Mouse (Mus musculus): ENCODE results near the gene Exoc4. TPM values are rescaled to one million over a fixed set of nuclear protein-coding genes. Genes with fewer than 3 reads are reported as not detected.

The Exoc4 gene
- polyA plus RNA-seq, 1 experiment from 2014 or later = 36.1 TPM

DNA sequence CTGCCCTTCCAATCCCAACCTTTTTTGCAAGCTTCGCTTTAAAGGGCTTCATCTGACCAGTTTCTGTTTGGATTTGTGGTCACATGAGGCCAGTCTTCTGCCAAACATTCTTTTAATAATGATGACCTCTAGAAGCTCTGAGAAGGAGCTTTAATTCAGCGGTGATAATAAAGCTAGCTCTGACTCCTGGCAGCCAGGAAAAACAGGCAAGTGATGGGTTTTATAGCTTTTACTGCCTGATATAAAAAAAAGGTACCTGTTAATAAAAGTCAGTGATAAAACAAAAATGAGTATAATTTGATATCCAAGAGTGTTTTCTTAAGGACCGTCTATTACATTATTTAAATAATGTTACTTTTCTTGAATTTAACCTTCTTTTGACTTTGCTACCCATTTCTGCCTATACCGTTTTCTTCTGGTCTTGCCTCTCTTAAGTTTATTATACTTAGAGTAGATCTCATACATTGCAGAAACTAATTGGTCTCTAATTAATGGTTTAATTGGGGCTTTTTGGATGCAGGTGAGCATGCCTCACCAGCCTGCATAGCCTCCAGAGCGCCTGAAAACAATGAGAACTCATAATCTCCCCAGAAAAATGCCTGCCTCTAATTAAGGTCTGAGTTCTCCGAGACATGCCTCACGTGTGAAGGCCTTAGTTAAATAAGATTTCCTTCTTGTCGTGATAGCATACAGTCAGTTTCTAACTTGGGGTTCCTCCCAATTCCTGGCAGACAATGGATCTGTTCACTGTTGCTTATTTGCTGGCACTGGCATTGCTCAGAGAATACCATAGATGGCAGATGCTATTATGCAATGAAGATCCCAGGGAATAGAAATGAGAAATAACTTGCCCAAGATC lies 681.4 kb downstream of the Exoc4 start:
- WGBS = 45% methylated on average over 8 of the region's 8 CpGs
- Histone ChIP-seq H3K36me3 (no peaks in the 10 kb centered on the region), H3K4me2 (no peak overlapping the region), H3K4me1 (peaks cover 7% of the 10 kb centered on the region), H3K27ac (no peak overlapping the region), H3K9me3 (no peaks in the 10 kb centered on the region), H3K4me3 (no peak overlapping the region), H3K27me3 (no peaks in the 10 kb centered on the region), H3K9ac (no peak overlapping the region)
- ATAC-seq (ENCODE audit: insufficient number of reproducible peaks, low FRiP score, low TSS enrichment, low read depth) = no peak

DNA sequence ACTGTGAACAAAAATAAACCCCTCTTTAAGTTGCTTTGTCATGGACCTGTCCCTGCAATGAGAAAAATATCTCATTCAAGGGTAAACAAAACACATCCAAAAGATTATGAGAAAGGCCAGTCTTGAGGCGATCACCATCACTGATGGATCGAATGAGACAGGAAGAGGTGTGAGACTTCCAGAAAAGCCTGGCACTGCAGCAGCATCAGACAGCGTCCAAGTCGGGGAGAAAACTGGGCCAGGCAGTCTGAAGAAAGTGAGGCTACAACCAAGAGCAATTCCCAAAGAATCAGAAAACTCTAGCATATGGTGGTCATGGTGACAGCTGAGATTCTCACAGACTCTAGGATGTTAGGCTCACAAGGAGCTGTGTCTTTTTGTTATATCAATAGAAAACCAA lies 689.0 kb downstream of the Exoc4 start:
- Histone ChIP-seq H3K27me3 (no peaks in the 10 kb centered on the region), H3K9me3 (no peaks in the 10 kb centered on the region), H3K4me2 (no peak overlapping the region), H3K4me1 (no peaks in the 10 kb centered on the region), H3K4me3 (no peak overlapping the region), H3K9ac (no peak overlapping the region), H3K36me3 (no peaks in the 10 kb centered on the region), H3K27ac (no peak overlapping the region)
- ATAC-seq (ENCODE audit: insufficient number of reproducible peaks, low FRiP score, low TSS enrichment, low read depth) = no peak
- WGBS = 94% methylated on average over 4 of the region's 4 CpGs

DNA sequence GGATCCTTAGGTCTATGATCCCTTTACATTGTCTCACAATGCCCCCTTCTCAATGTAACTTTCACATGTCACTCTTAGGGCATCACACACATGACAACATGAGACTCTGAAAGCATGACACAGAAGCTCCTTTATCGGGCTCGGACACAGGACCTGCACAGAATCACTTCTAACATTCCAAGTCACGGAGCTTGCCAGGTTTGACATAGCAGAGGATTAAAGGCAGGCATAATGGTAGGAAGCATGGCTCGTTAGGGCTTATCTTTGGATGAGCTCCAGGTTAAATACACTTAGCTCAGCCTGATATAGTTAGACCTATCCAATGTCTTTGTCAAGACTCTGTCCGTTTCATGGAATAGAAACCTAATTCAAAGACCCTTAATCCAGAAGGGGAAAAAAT lies 690.3 kb downstream of the Exoc4 start:
- Histone ChIP-seq H3K4me3 (no peak overlapping the region), H3K4me1 (no peaks in the 10 kb centered on the region), H3K4me2 (no peak overlapping the region), H3K9ac (no peak overlapping the region), H3K27ac (no peak overlapping the region), H3K27me3 (no peaks in the 10 kb centered on the region), H3K36me3 (no peaks in the 10 kb centered on the region), H3K9me3 (no peaks in the 10 kb centered on the region)
- WGBS = 60% methylated on average over 5 of the region's 5 CpGs
- ATAC-seq (ENCODE audit: insufficient number of reproducible peaks, low FRiP score, low TSS enrichment, low read depth) = no peak

DNA sequence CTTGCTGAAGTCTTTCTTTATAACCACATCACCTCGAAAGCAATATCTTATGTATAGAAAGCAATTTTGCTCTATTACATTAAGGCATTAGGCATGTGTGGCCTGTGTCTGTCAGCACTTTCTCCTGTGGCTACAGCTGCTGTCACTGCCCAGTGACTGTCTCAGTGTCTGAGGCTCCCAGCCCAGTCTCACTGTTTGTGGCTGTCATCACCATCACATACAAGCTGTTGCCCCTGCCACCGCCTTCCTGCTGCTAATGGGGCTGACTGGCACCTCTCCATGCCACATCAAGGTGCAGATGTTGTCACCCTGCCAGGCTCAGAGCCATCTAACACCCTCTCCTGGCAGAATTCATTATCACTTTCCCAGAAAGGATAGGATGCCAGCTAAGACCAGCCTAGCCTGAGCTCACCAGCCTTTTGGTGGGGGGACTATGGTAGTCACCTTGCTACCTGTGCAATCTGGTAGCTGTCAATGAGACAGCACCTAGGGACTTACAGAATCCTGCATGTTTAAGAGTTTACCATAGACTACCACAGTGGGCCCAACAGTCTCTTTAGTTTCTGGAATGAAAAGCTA lies 698.1 kb downstream of the Exoc4 start:
- Histone ChIP-seq H3K4me1 (no peaks in the 10 kb centered on the region), H3K36me3 (no peaks in the 10 kb centered on the region), H3K4me2 (no peak overlapping the region), H3K9me3 (no peaks in the 10 kb centered on the region), H3K27ac (no peak overlapping the region), H3K27me3 (no peaks in the 10 kb centered on the region), H3K4me3 (no peak overlapping the region), H3K9ac (no peak overlapping the region)
- ATAC-seq (ENCODE audit: insufficient number of reproducible peaks, low FRiP score, low TSS enrichment, low read depth) = no peak
- 57% methylated on average over 2 of the region's 2 CpGs for WGBS

DNA sequence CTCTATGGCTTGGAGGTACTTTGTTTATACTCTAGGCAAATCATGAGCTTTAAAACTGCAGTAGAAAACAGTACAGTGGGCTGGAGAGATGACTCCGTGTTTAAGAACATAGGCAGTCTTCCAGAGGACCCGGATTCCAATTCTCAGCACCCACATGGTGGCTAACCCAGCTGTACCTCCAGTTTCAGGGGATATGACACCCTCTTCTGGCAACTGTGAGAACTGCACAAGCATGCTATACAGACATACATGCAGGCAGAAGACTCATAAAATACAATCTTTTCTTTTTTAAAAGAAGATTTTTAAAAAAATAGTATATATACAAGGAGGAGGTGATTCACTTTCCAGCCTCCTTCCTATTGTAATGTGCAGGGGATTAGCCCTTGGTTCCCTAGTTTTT lies 701.2 kb downstream of the Exoc4 start:
- Histone ChIP-seq H3K4me1 (no peaks in the 10 kb centered on the region), H3K27ac (no peak overlapping the region), H3K4me3 (no peak overlapping the region), H3K36me3 (no peaks in the 10 kb centered on the region), H3K9ac (no peak overlapping the region), H3K4me2 (no peak overlapping the region), H3K9me3 (no peaks in the 10 kb centered on the region), H3K27me3 (no peaks in the 10 kb centered on the region)
- WGBS = 98% methylated on average over 2 of the region's 2 CpGs
- ATAC-seq (ENCODE audit: insufficient number of reproducible peaks, low FRiP score, low TSS enrichment, low read depth) = no peak

DNA sequence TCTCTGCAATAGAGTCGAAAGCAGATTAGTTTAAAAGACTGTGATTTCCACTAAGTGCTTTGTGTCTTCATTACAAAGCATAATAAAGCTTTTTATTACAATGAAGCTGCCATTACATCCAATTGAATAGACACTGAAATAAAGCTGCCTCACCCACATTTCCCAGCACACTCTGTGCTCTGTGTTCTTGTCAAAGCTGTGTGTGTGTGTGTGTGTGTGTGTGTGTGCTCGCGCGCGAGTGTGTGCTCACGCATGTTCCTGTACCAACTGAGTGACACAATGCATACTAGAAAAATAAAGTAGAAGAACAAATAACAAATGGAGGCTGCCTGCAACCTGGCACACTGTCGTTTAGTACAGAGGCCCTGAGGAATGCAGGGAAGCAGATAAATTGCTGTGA lies 706.6 kb downstream of the Exoc4 start:
- Histone ChIP-seq H3K27me3 (no peaks in the 10 kb centered on the region), H3K27ac (no peak overlapping the region), H3K36me3 (no peaks in the 10 kb centered on the region), H3K4me1 (no peaks in the 10 kb centered on the region), H3K9me3 (no peaks in the 10 kb centered on the region), H3K9ac (no peak overlapping the region), H3K4me3 (no peak overlapping the region), H3K4me2 (no peak overlapping the region)
- ATAC-seq (ENCODE audit: insufficient number of reproducible peaks, low FRiP score, low TSS enrichment, low read depth) = no peak
- 82% methylated on average over 7 of the region's 7 CpGs for WGBS

DNA sequence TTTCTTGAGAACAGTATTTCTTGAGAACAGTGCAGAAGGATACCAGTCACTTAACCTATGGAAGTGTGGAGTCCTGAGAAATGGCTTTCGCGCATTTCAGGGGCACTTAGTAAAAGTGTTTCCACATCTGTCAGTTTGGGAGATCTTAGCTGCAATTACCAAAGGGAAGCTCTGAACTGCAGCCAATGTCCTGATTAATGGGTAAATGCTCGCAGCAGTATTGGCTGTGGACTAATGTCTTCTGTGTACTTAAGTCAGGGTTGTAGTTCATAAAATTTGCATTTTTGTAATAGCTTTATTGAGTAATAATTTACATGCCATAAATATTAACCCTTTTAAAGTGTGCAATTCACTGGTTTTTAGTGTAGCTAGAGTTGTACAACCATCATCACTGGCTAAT lies 709.4 kb downstream of the Exoc4 start:
- no peak overlapping the region for H3K9ac ChIP-seq
- no peak overlapping the region for H3K4me3 ChIP-seq
- H3K9me3 ChIP-seq = no peaks in the 10 kb centered on the region
- H3K4me2 ChIP-seq = no peak overlapping the region
- H3K27me3 ChIP-seq = no peaks in the 10 kb centered on the region
- no peak for ATAC-seq (ENCODE audit: insufficient number of reproducible peaks, low FRiP score, low TSS enrichment, low read depth)
- H3K4me1 ChIP-seq = no peaks in the 10 kb centered on the region
- WGBS = 45% methylated on average over 3 of the region's 3 CpGs
- H3K27ac ChIP-seq = no peak overlapping the region
- no peaks in the 10 kb centered on the region for H3K36me3 ChIP-seq

DNA sequence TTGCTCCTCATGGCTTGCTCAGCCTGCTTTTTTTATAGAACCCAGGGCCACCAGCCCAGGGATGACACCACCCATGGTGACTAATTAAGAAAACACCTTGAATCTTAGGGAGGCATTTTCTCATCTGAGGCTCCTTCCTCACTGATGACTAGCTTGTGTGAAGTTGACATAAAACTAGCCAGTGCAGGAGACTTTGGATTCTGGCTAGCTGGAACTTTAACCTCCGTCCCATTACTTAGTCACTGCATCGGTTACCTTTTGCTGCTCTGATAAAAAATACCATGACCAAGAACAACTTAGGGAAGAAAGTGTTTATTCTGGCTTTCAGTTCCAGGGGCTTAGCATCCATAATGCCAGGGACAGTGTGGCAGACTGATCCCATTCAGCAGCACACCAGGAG lies 711.9 kb downstream of the Exoc4 start:
- H3K4me2 ChIP-seq = no peak overlapping the region
- no peak overlapping the region for H3K4me3 ChIP-seq
- WGBS = 90% methylated on average over 2 of the region's 2 CpGs
- H3K9me3 ChIP-seq = no peaks in the 10 kb centered on the region
- H3K27ac ChIP-seq = no peak overlapping the region
- ATAC-seq (ENCODE audit: insufficient number of reproducible peaks, low FRiP score, low TSS enrichment, low read depth) = no peak
- H3K36me3 ChIP-seq = no peaks in the 10 kb centered on the region
- no peak overlapping the region for H3K9ac ChIP-seq
- H3K4me1 ChIP-seq = no peaks in the 10 kb centered on the region
- no peaks in the 10 kb centered on the region for H3K27me3 ChIP-seq

DNA sequence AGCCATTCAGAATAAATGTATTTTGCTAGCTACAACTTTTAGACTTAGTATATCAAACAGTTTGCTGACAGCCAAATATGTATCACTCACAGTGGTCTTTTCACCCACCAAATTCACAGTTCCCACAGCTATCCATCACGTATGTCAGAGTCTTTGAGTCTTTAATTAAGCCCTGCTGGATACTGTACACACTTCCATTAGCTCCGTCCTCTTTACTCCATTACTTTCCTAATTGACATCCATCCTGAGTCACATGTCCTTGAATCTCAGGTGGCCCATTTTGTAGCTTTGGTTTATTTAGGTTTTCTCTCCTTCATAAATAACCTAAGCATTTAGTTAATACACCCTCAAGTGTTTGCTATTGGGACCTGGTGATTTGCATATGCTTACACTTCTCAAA lies 714.2 kb downstream of the Exoc4 start:
- no peak for ATAC-seq (ENCODE audit: insufficient number of reproducible peaks, low FRiP score, low TSS enrichment, low read depth)
- Histone ChIP-seq H3K9ac (no peak overlapping the region), H3K4me1 (no peaks in the 10 kb centered on the region), H3K36me3 (no peaks in the 10 kb centered on the region), H3K4me2 (no peak overlapping the region), H3K4me3 (no peak overlapping the region), H3K27me3 (no peaks in the 10 kb centered on the region), H3K9me3 (no peaks in the 10 kb centered on the region), H3K27ac (no peak overlapping the region)
- 66% methylated on average over 2 of the region's 2 CpGs for WGBS

DNA sequence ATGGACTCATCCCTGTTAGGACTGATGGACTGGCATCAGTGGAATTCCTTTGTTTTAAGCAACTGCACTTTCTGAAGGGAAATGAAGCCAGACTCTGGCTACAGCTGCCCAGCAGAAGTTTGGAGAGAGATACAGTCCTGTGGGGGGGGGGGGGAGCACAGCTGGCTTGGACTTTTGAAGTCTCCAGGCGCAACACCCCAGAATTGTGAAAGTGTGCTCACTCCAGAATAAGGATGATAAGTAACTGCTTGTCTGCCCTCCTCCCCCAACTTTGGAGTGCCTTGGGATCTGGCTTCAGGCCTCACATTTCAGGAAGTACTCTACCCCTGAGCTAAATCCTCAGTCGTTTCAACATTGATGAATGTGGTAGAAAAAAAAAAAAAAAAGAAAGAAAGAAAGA lies 716.7 kb downstream of the Exoc4 start:
- H3K27me3 ChIP-seq = no peaks in the 10 kb centered on the region
- no peaks in the 10 kb centered on the region for H3K36me3 ChIP-seq
- 23% methylated on average over 2 of the region's 2 CpGs for WGBS
- no peak overlapping the region for H3K27ac ChIP-seq
- no peak overlapping the region for H3K4me3 ChIP-seq
- H3K4me2 ChIP-seq = no peak overlapping the region
- ATAC-seq (ENCODE audit: insufficient number of reproducible peaks, low FRiP score, low TSS enrichment, low read depth) = no peak
- H3K9me3 ChIP-seq = no peaks in the 10 kb centered on the region
- 0 out of 2 replicates have a peak, but pooled peaks cover 3% of the 10 kb centered on the region for H3K4me1 ChIP-seq
- H3K9ac ChIP-seq = no peak overlapping the region

DNA sequence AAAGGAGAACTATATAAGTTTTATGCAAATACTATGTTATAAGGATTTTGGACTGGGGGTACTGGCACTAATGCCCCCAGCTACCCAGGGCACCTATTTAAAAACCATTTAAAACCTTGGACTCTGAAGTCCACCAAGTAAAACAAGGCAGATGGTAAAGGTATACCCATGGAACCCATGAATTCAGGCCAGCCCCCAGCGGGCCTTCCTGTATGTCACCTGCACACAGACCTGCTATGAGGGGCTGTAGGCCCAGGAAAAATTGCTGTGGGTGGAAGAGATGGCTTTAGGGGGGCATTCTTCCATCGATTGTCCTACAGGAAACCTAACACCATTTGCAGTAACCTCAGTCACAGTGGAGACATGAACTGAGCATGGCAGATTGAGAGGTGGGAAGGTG lies 719.9 kb downstream of the Exoc4 start:
- H3K9me3 ChIP-seq = no peaks in the 10 kb centered on the region
- no peak overlapping the region for H3K9ac ChIP-seq
- H3K4me1 ChIP-seq = 0 out of 2 replicates have a peak, but pooled peaks cover 3% of the 10 kb centered on the region
- ATAC-seq (ENCODE audit: insufficient number of reproducible peaks, low FRiP score, low TSS enrichment, low read depth) = no peak
- no peak overlapping the region for H3K27ac ChIP-seq
- H3K4me2 ChIP-seq = no peak overlapping the region
- no peaks in the 10 kb centered on the region for H3K36me3 ChIP-seq
- H3K27me3 ChIP-seq = no peaks in the 10 kb centered on the region
- H3K4me3 ChIP-seq = no peak overlapping the region
- WGBS = 78% methylated on average over 2 of the region's 2 CpGs

DNA sequence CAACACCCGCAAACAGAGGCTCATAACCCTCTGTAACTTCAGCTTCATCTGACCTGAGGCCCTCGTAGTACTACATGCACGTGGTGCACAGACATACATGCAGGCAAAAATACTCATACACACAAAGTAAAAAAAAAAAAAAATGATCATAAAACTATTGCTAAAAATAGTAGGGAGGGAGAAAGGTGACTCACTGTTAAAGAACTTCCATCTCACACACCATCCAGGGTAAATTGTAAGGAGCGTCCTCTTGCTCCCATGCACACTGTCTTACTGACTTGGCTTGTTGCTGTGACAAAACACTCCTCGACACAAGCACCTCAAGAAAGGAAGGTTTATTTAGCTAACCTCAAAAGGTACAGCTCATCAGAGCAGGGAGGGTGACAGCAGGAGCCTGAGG lies 723.9 kb downstream of the Exoc4 start:
- Histone ChIP-seq H3K4me1 (peaks cover 11% of the 10 kb centered on the region), H3K9ac (no peak overlapping the region), H3K27ac (no peak overlapping the region), H3K4me3 (no peak overlapping the region), H3K4me2 (no peak overlapping the region), H3K36me3 (no peaks in the 10 kb centered on the region), H3K27me3 (no peaks in the 10 kb centered on the region), H3K9me3 (no peaks in the 10 kb centered on the region)
- 72% methylated on average over 5 of the region's 5 CpGs for WGBS
- ATAC-seq (ENCODE audit: insufficient number of reproducible peaks, low FRiP score, low TSS enrichment, low read depth) = no peak

Data from limb, embryonic 15.5 days (tissue).